Comparison of ENCODE assay signal across 8 mouse cellular contexts in genomic region chr6:29762524-29762923, GRCm38 (mm10). TPM values are rescaled to one million over a fixed set of nuclear protein-coding genes. Genes with fewer than 3 reads are reported as not detected.
DNase-seq lines count a peak whose midpoint lies in the region; ATAC-seq and TF ChIP-seq lines count a peak whose summit lies in the region.

No protein-coding gene starts in this region.

- H3K9me3 ChIP-seq in hindbrain, embryonic 11.5 days (ENCODE audit: control insufficient read depth, low read length): no peaks in the 10 kb centered on the region
- no peaks in the 10 kb centered on the region for H3K9me3 ChIP-seq in hindbrain, embryonic 12.5 days (replicated peaks)
- H3K9me3 ChIP-seq in liver, embryonic 14.5 days (ENCODE audit: control insufficient read depth, low read length): no peaks in the 10 kb centered on the region

- peak; percentile 44 for DNase-seq in hindbrain, embryonic 11.5 days (ENCODE audit: low spot score)
- peak; percentile 56 for DNase-seq in CD4-positive, CD25-positive, alpha-beta regulatory T cell, adult 2 months (ENCODE audit: low read depth, low spot score)
- DNase-seq in adrenal gland, postnatal 36 days: peak; percentile 47 to 54
- peak in 1 of 3 experiments; percentile 39 for DNase-seq in liver, embryonic 14.5 days (ENCODE audit: low read depth in 3 of 3, low spot score in 3 of 3)
- no peak for DNase-seq in urinary bladder, postnatal 14 days (ENCODE audit: low spot score)
- no peak for DNase-seq in ovary, postnatal 14 days (ENCODE audit: low spot score)
- DNase-seq in right cerebral cortex, adult 18-20 months: no peak

- H3K4me1 ChIP-seq in hindbrain, embryonic 11.5 days (replicated peaks; ENCODE audit: control insufficient read depth, insufficient read depth, low read length): no peaks in the 10 kb centered on the region
- H3K4me1 ChIP-seq in hindbrain, embryonic 12.5 days: no peaks in the 10 kb centered on the region
- H3K4me1 ChIP-seq in liver, embryonic 14.5 days (replicated peaks; ENCODE audit: control insufficient read depth in 2 of 2, insufficient read depth in 2 of 2, low read length in 1 of 2): no peaks in the 10 kb centered on the region

- no peak overlapping the region for H3K4me3 ChIP-seq in hindbrain, embryonic 11.5 days (ENCODE audit: low read depth, low read length)
- no peak overlapping the region for H3K4me3 ChIP-seq in hindbrain, embryonic 12.5 days
- no peak overlapping the region for H3K4me3 ChIP-seq in liver, embryonic 14.5 days (ENCODE audit: insufficient read depth in 1 of 2, low read depth in 2 of 2, low read length in 2 of 2)

- H3K9ac ChIP-seq in hindbrain, embryonic 11.5 days (ENCODE audit: low read depth, low read length): no peak overlapping the region
- no peak overlapping the region for H3K9ac ChIP-seq in hindbrain, embryonic 12.5 days
- no peak overlapping the region for H3K9ac ChIP-seq in liver, embryonic 14.5 days (replicated peaks)

- no peaks in the 10 kb centered on the region for H3K36me3 ChIP-seq in hindbrain, embryonic 11.5 days (ENCODE audit: control insufficient read depth, insufficient read depth, low read length)
- peaks cover 27% of the 10 kb centered on the region for H3K36me3 ChIP-seq in hindbrain, embryonic 12.5 days
- H3K36me3 ChIP-seq in liver, embryonic 14.5 days (replicated peaks; ENCODE audit: control insufficient read depth, insufficient read depth, low read depth): no peaks in the 10 kb centered on the region

- peak; percentile 85 for TF ChIP-seq CTCF in liver, embryonic 14.5 days (IDR thresholded peaks at IDR 0.05; ENCODE audit: low read depth)

- ATAC-seq in hindbrain, embryonic 11.5 days (ENCODE audit: low FRiP score): no peak
- no peak for ATAC-seq in hindbrain, embryonic 12.5 days (ENCODE audit: low FRiP score)
- ATAC-seq in liver, embryonic 14.5 days (ENCODE audit: insufficient read depth): no peak

- no peaks in the 10 kb centered on the region for H3K27me3 ChIP-seq in hindbrain, embryonic 11.5 days (ENCODE audit: control insufficient read depth, insufficient read depth, low read length)
- H3K27me3 ChIP-seq in hindbrain, embryonic 12.5 days: no peaks in the 10 kb centered on the region
- H3K27me3 ChIP-seq in liver, embryonic 14.5 days (ENCODE audit: control insufficient read depth, insufficient read depth, low read length): no peaks in the 10 kb centered on the region

- 71% methylated on average over 4 of the region's 4 CpGs for WGBS in hindbrain, embryonic 11.5 days
- WGBS in hindbrain, embryonic 12.5 days: 65% methylated on average over 4 of the region's 4 CpGs
- 43% methylated on average over 4 of the region's 4 CpGs for WGBS in liver, embryonic 14.5 days (ENCODE audit: insufficient replicate concordance)

- no peak for TF ChIP-seq EP300 in liver, embryonic 14.5 days (IDR thresholded peaks at IDR 0.05; ENCODE audit: low read depth)

- H3K27ac ChIP-seq in hindbrain, embryonic 11.5 days (ENCODE audit: low read depth, low read length): no peak overlapping the region
- no peak overlapping the region for H3K27ac ChIP-seq in hindbrain, embryonic 12.5 days
- H3K27ac ChIP-seq in liver, embryonic 14.5 days: no peak overlapping the region

- no peak overlapping the region for H3K4me2 ChIP-seq in hindbrain, embryonic 11.5 days (replicated peaks; ENCODE audit: low read depth, low read length)
- H3K4me2 ChIP-seq in hindbrain, embryonic 12.5 days (replicated peaks): no peak overlapping the region
- H3K4me2 ChIP-seq in liver, embryonic 14.5 days (ENCODE audit: low read depth): no peak overlapping the region

RNA-seq across cellular contexts. Expression of gene Ahcyl2, which starts 5.3 kb away (rescaled TPM):
- polyA plus RNA-seq in hindbrain, embryonic 11.5 days (2014; fragmentation: Nextera tagmentation; extraction: Ambion mirVana): 14.5 and 17.4 TPM in 2 replicates
- 21.8 and 25.3 TPM in 2 replicates for polyA plus RNA-seq in hindbrain, embryonic 12.5 days (2016; fragmentation: Nextera tagmentation; extraction: Ambion mirVana)
- 100 to 1,000 TPM; 116 to 172 TPM for total RNA-seq in adrenal gland, postnatal 36 days (2021)
- 3.5 and 4.2 TPM in 2 replicates for polyA plus RNA-seq in liver, embryonic 14.5 days (2012; rRNA removed)
- 3.2 and 3.9 TPM in 2 replicates for polyA plus RNA-seq in liver, embryonic 14.5 days (2014; fragmentation: Nextera tagmentation; extraction: Ambion mirVana)

RNA-seq across cellular contexts. Expression of gene Smo, which starts 27.2 kb away (rescaled TPM):
- polyA plus RNA-seq in hindbrain, embryonic 11.5 days (2014; fragmentation: Nextera tagmentation; extraction: Ambion mirVana): 38.6 and 39.3 TPM in 2 replicates
- 49.4 and 54.1 TPM in 2 replicates for polyA plus RNA-seq in hindbrain, embryonic 12.5 days (2016; fragmentation: Nextera tagmentation; extraction: Ambion mirVana)
- total RNA-seq in adrenal gland, postnatal 36 days (2021): 10 to 100 TPM; 41.6 to 50.4 TPM
- polyA plus RNA-seq in liver, embryonic 14.5 days (2012; rRNA removed): 5.0 and 5.5 TPM in 2 replicates
- 2.2 and 2.6 TPM in 2 replicates for polyA plus RNA-seq in liver, embryonic 14.5 days (2014; fragmentation: Nextera tagmentation; extraction: Ambion mirVana)

Comparison
In these comparisons a context has a peak if more than half of its experiments do, and no peak if none do; other contexts are left out.
1. DNase-seq: peak in hindbrain, embryonic 11.5 days (single experiment), CD4-positive, CD25-positive, alpha-beta regulatory T cell, adult 2 months (single experiment) and adrenal gland, postnatal 36 days (2 of 2); none in urinary bladder, postnatal 14 days (single experiment), ovary, postnatal 14 days (single experiment) and right cerebral cortex, adult 18-20 months (single experiment).